Mouse (Mus musculus) lung, embryonic 15.5 days (tissue): ENCODE results near the gene Wdr75. TPM values are rescaled to one million over a fixed set of nuclear protein-coding genes. Genes with fewer than 3 reads are reported as not detected.

Experiments
- ATAC-seq: fragments of 200-750 bp; cut with Nextera tagmentation; 2 replicates; pipeline ENCODE4 v1.8.0; 2017; ENCODE audit warnings: moderate number of reproducible peaks, borderline replicate concordance; ENCODE audit not compliant: low FRiP score, low TSS enrichment; ENCODE audit errors: extremely low read depth
- H3K27ac ChIP-seq: fragments of 300-500 bp; sonication (generic); 2 replicates; pipeline ENCODE4 v1.5.1; 2015; ENCODE audit warnings: moderate library complexity, mild to moderate bottlenecking, inconsistent platforms
- H3K27me3 ChIP-seq: fragments of 300-500 bp; sonication (generic); 2 replicates; pipeline ENCODE4 v1.6.1; 2015; ENCODE audit warnings: inconsistent platforms
- H3K36me3 ChIP-seq: fragments of 300-500 bp; sonication (generic); 2 replicates; pipeline ENCODE4 v1.6.1; 2015; ENCODE audit warnings: inconsistent platforms
- H3K4me1 ChIP-seq: fragments of 300-500 bp; sonication (generic); 2 replicates; pipeline ENCODE4 v1.6.1; 2015; ENCODE audit warnings: inconsistent platforms
- H3K4me2 ChIP-seq: fragments of 300-500 bp; sonication (generic); 2 replicates; pipeline ENCODE4 v1.6.1; 2015; ENCODE audit warnings: inconsistent platforms, mild to moderate bottlenecking, moderate library complexity
- H3K4me3 ChIP-seq: fragments of 300-500 bp; sonication (generic); 2 replicates; pipeline ENCODE4 v1.5.1; 2015; ENCODE audit warnings: mild to moderate bottlenecking, inconsistent platforms
- H3K9ac ChIP-seq: fragments of 300-500 bp; sonication (generic); 2 replicates; pipeline ENCODE4 v1.6.1; 2015; ENCODE audit warnings: inconsistent platforms
- H3K9me3 ChIP-seq: fragments of 300-500 bp; sonication (generic); 2 replicates; pipeline ENCODE4 v1.6.1; 2016; ENCODE audit warnings: inconsistent platforms
- WGBS: fragments of 180-500 bp; shearing (Covaris S2); methylation state at CpG from one replicate; pipeline ENCODE4 v1.1.7; 2015; 5-methylcytosine and 5-hydroxymethylcytosine counted together
- polyA plus RNA-seq: library from polyadenylated mRNA; unstranded; fragments of >200 nt; fragmentation: Nextera tagmentation; extraction: Ambion mirVana; gene quantifications from 2 replicates; pipeline ENCODE4 v1.2.1, GENCODE M21; 2015

The Wdr75 gene
- polyA plus RNA-seq, 1 experiment from 2014 or later: 68.2 TPM

GRCm38 (mm10) chr1:45780606-45781288 is 14.2 kb upstream of the Wdr75 start:
- Histone ChIP-seq H3K4me2 (no peak overlapping the region), H3K4me3 (no peak overlapping the region), H3K9me3 (no peaks in the 10 kb centered on the region), H3K9ac (no peak overlapping the region), H3K36me3 (no peaks in the 10 kb centered on the region), H3K4me1 (no peaks in the 10 kb centered on the region; the same call in 1 of the 2 replicates), H3K27me3 (no peaks in the 10 kb centered on the region), H3K27ac (no peak overlapping the region)
- 51% methylated on average over 4 of the region's 4 CpGs for WGBS
- ATAC-seq: peak; percentile 55; the same call in 1 of the 2 replicates

- Histone ChIP-seq H3K36me3 (peaks cover 74% of the 10 kb centered on the region), H3K27me3 (no peaks in the 10 kb centered on the region), H3K27ac (no peak overlapping the region), H3K9ac (no peak overlapping the region), H3K9me3 (no peaks in the 10 kb centered on the region), H3K4me1 (no peaks in the 10 kb centered on the region), H3K4me3 (no peak overlapping the region), H3K4me2 (no peak overlapping the region)
- ATAC-seq: no peak
- 9% methylated on average over 1 of the region's 1 CpGs for WGBS
Observed at GRCm38 (mm10) chr1:45816889-45817288, 21.9 kb downstream of the Wdr75 start.

GRCm38 (mm10) chr1:45818564-45818963 is 23.6 kb downstream of the Wdr75 start:
- Histone ChIP-seq H3K9ac (no peak overlapping the region), H3K27ac (no peak overlapping the region), H3K4me3 (no peak overlapping the region), H3K4me2 (no peak overlapping the region), H3K4me1 (no peaks in the 10 kb centered on the region), H3K27me3 (no peaks in the 10 kb centered on the region), H3K9me3 (no peaks in the 10 kb centered on the region), H3K36me3 (peaks cover 74% of the 10 kb centered on the region)
- WGBS: 97% methylated on average over 9 of the region's 9 CpGs
- no peak for ATAC-seq

- no peaks in the 10 kb centered on the region for H3K4me1 ChIP-seq
- H3K9me3 ChIP-seq: no peaks in the 10 kb centered on the region
- H3K4me3 ChIP-seq: no peak overlapping the region
- 76% methylated on average over 1 of the region's 1 CpGs for WGBS
- peaks cover 47% of the 10 kb centered on the region for H3K36me3 ChIP-seq
- H3K9ac ChIP-seq: no peak overlapping the region
- H3K27me3 ChIP-seq: no peaks in the 10 kb centered on the region
- no peak overlapping the region for H3K27ac ChIP-seq
- ATAC-seq: no peak
- no peak overlapping the region for H3K4me2 ChIP-seq
Observed at GRCm38 (mm10) chr1:45824441-45824840, 29.5 kb downstream of the Wdr75 start.

GRCm38 (mm10) chr1:45825140-45825539 is 30.2 kb downstream of the Wdr75 start:
- Histone ChIP-seq H3K4me3 (no peak overlapping the region), H3K36me3 (peaks cover 43% of the 10 kb centered on the region), H3K4me2 (no peak overlapping the region), H3K27me3 (no peaks in the 10 kb centered on the region), H3K27ac (no peak overlapping the region), H3K9ac (no peak overlapping the region), H3K4me1 (no peaks in the 10 kb centered on the region), H3K9me3 (no peaks in the 10 kb centered on the region)
- ATAC-seq: peak; percentile 75; the same call in 1 of the 2 replicates
- 42% methylated on average over 5 of the region's 5 CpGs for WGBS

- H3K36me3 ChIP-seq: peaks cover 38% of the 10 kb centered on the region
- no peak overlapping the region for H3K4me2 ChIP-seq
- no peak overlapping the region for H3K9ac ChIP-seq
- no peaks in the 10 kb centered on the region for H3K27me3 ChIP-seq
- H3K4me3 ChIP-seq: no peak overlapping the region
- H3K9me3 ChIP-seq: no peaks in the 10 kb centered on the region
- no peak overlapping the region for H3K27ac ChIP-seq
- WGBS: 83% methylated on average over 3 of the region's 3 CpGs
- ATAC-seq: no peak
- H3K4me1 ChIP-seq: no peaks in the 10 kb centered on the region
Observed at GRCm38 (mm10) chr1:45825630-45826029, 30.7 kb downstream of the Wdr75 start.

GRCm38 (mm10) chr1:45826148-45826547 is 31.2 kb downstream of the Wdr75 start:
- H3K27ac ChIP-seq: no peak overlapping the region
- H3K4me2 ChIP-seq: no peak overlapping the region
- H3K4me3 ChIP-seq: no peak overlapping the region
- WGBS: 85% methylated on average over 2 of the region's 2 CpGs
- H3K9me3 ChIP-seq: no peaks in the 10 kb centered on the region
- peaks cover 33% of the 10 kb centered on the region for H3K36me3 ChIP-seq
- H3K27me3 ChIP-seq: no peaks in the 10 kb centered on the region
- H3K4me1 ChIP-seq: no peaks in the 10 kb centered on the region
- H3K9ac ChIP-seq: no peak overlapping the region
- no peak for ATAC-seq

GRCm38 (mm10) chr1:45826796-45827195 is 31.8 kb downstream of the Wdr75 start:
- Histone ChIP-seq H3K27me3 (no peaks in the 10 kb centered on the region), H3K4me1 (no peaks in the 10 kb centered on the region), H3K36me3 (peaks cover 29% of the 10 kb centered on the region), H3K4me3 (no peak overlapping the region), H3K27ac (no peak overlapping the region), H3K9ac (no peak overlapping the region), H3K4me2 (no peak overlapping the region), H3K9me3 (no peaks in the 10 kb centered on the region)
- ATAC-seq: no peak
- WGBS: 81% methylated on average over 2 of the region's 2 CpGs

- Histone ChIP-seq H3K9ac (no peak overlapping the region), H3K36me3 (0 out of 2 replicates have a peak, but pooled peaks cover 1% of the 10 kb centered on the region), H3K27ac (peak overlapping the region; percentile 12; the same call in 1 of the 2 replicates), H3K9me3 (no peaks in the 10 kb centered on the region), H3K4me3 (no peak overlapping the region), H3K4me1 (0 out of 2 replicates have a peak, but pooled peaks cover 4% of the 10 kb centered on the region), H3K27me3 (no peaks in the 10 kb centered on the region), H3K4me2 (no peak overlapping the region)
- ATAC-seq: peak; percentile 62; the same call in 1 of the 2 replicates
- 60% methylated on average over 8 of the region's 8 CpGs for WGBS
Observed at GRCm38 (mm10) chr1:45830453-45831206, 35.7 kb downstream of the Wdr75 start.

GRCm38 (mm10) chr1:45835362-45836063 is 40.5 kb downstream of the Wdr75 start:
- Histone ChIP-seq H3K9me3 (no peaks in the 10 kb centered on the region), H3K4me1 (0 out of 2 replicates have a peak, but pooled peaks cover 12% of the 10 kb centered on the region), H3K4me2 (no peak overlapping the region), H3K27me3 (no peaks in the 10 kb centered on the region), H3K27ac (no peak overlapping the region), H3K9ac (no peak overlapping the region), H3K4me3 (no peak overlapping the region), H3K36me3 (no peaks in the 10 kb centered on the region)
- 54% methylated on average over 4 of the region's 4 CpGs for WGBS
- ATAC-seq: no peak

GRCm38 (mm10) chr1:45837736-45838135 is 42.8 kb downstream of the Wdr75 start:
- Histone ChIP-seq H3K9ac (no peak overlapping the region), H3K27ac (0 out of 2 replicates have a peak overlapping the region, but pooled peaks have one; percentile 7)

More at GRCm38 (mm10) chr1:45837736-45838135, 42.8 kb downstream of the Wdr75 start:
- Histone ChIP-seq H3K9me3 (no peaks in the 10 kb centered on the region), H3K4me1 (0 out of 2 replicates have a peak, but pooled peaks cover 12% of the 10 kb centered on the region), H3K36me3 (no peaks in the 10 kb centered on the region), H3K4me3 (no peak overlapping the region), H3K4me2 (no peak overlapping the region), H3K27me3 (no peaks in the 10 kb centered on the region)
- ATAC-seq: peak; percentile 95
- WGBS: 50% methylated on average over 4 of the region's 4 CpGs
